Mouse (Mus musculus): ENCODE results near the gene Mapk6. TPM values are rescaled to one million over a fixed set of nuclear protein-coding genes. Genes with fewer than 3 reads are reported as not detected.

Mapk6 gene
- polyA plus RNA-seq, 1 experiment from 2014 or later: 28.9 TPM

DNA sequence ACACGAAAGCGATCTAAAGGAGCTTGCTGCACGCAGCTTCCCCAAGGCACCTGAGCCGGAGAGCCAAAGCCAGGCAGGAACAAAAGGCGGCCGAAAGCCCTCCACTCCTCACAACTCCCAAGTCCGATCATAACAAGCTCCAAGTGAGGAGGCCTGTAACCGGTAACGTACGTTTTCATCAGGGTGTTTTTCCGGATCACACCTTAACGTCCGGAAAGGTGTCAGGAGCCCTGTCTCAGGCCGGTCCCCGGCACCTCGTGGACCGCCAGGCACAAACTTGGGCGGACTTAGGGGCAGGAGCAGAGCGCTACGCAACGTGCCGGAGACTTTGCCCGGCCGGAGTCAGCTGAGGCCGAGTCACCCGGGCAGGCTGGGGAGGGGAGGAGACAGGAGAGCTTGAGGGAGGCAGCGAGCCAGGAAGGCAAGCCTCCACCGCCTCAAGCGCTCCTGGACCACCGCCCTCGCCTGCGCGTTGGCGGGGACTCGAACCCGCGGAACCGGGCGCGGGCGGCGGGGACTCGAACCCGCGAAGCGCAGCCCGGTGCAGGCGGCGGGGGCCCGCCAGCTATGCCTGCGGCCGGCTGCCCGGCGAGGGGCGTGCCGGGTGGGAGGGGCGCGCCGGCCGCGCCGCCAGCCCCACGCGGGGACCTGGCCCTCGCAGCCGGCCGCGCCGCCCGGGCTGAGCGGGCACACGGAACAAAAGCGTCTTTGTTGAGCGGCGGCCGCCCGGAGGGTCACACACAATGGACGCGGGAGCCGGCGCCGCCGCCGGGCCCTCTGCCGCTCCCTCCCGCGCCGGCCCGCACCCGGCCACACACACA lies 564 bp downstream of the Mapk6 start:
- H3K4me3 ChIP-seq (ENCODE audit: low read depth, low read length): peak overlapping the region; percentile 83
- H3K4me2 ChIP-seq (replicated peaks; ENCODE audit: low read depth): peak overlapping the region; percentile 74
- peak; percentile 83 for ATAC-seq (ENCODE audit: low FRiP score, low TSS enrichment)
- peak overlapping the region; percentile 99 for H3K27ac ChIP-seq (replicated peaks)
- under 1% methylated on average over 70 of the region's 90 CpGs for WGBS
- DNase-seq (ENCODE audit: low spot score): peak; percentile 89
- H3K27me3 ChIP-seq (ENCODE audit: control insufficient read depth, insufficient read depth, low read length): no peaks in the 10 kb centered on the region
- TF ChIP-seq CTCF (IDR thresholded peaks at IDR 0.05; ENCODE audit: low read depth): no peak
- no peak for TF ChIP-seq EP300 (optimal IDR thresholded peaks at IDR 0.05)
- peak overlapping the region; percentile 92 for H3K9ac ChIP-seq (ENCODE audit: low read length)
- no peaks in the 10 kb centered on the region for H3K36me3 ChIP-seq (ENCODE audit: control insufficient read depth, insufficient read depth, low read length)
- H3K4me1 ChIP-seq (replicated peaks; ENCODE audit: control insufficient read depth, insufficient read depth): 0 out of 2 replicates have a peak, but pooled peaks cover 1% of the 10 kb centered on the region
- H3K9me3 ChIP-seq (ENCODE audit: control insufficient read depth, low read length): no peaks in the 10 kb centered on the region

DNA sequence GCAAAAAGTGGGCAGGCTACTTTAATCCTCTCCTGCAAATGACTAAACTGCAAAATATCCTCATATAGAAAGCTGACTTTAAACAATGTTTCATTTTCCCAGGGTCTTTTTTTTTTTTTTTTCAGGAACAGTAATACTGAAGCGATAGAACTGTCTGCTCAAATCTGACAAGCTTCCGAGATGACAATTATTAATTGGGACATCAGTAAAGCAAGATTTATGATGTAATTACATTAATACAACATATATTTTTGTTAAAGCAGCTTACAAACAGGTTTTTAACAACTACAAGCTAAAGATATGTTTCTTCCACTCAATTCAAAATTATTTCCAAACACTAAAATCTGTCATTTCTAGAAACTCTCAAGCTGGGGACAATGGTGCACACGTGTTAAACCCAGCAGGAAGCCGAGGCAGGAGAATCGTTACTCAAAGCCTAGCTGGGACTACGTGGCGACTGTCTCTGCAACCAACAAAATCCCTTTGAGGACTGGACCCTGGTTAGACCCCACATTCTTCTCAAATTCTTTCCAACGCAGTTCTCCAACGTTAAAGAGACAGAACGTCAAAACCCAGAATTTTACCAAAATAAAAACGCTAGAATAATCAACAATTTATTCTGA lies 1.5 kb downstream of the Mapk6 start:
- no peak for DNase-seq (ENCODE audit: low spot score)
- H3K4me1 ChIP-seq (replicated peaks; ENCODE audit: control insufficient read depth, insufficient read depth): no peaks in the 10 kb centered on the region
- TF ChIP-seq CTCF (IDR thresholded peaks at IDR 0.05; ENCODE audit: low read depth): no peak
- no peak for TF ChIP-seq EP300 (optimal IDR thresholded peaks at IDR 0.05)
- 5% methylated on average over 11 of the region's 11 CpGs for WGBS
- no peaks in the 10 kb centered on the region for H3K36me3 ChIP-seq (ENCODE audit: control insufficient read depth, insufficient read depth, low read length)
- no peaks in the 10 kb centered on the region for H3K9me3 ChIP-seq (ENCODE audit: control insufficient read depth, low read length)
- H3K9ac ChIP-seq (ENCODE audit: low read length): peak overlapping the region; percentile 92
- H3K27ac ChIP-seq (replicated peaks): peak overlapping the region; percentile 99
- H3K27me3 ChIP-seq (ENCODE audit: control insufficient read depth, insufficient read depth, low read length): no peaks in the 10 kb centered on the region
- no peak for ATAC-seq (ENCODE audit: low FRiP score, low TSS enrichment)
- peak overlapping the region; percentile 74 for H3K4me2 ChIP-seq (replicated peaks; ENCODE audit: low read depth)
- peak overlapping the region; percentile 83 for H3K4me3 ChIP-seq (ENCODE audit: low read depth, low read length)

- H3K36me3 ChIP-seq (ENCODE audit: control insufficient read depth, insufficient read depth, low read length): no peaks in the 10 kb centered on the region
- H3K9ac ChIP-seq (ENCODE audit: low read length): peak overlapping the region; percentile 32; the same call in 1 of the 2 replicates
- H3K27me3 ChIP-seq (ENCODE audit: control insufficient read depth, insufficient read depth, low read length): no peaks in the 10 kb centered on the region
- H3K4me1 ChIP-seq (replicated peaks; ENCODE audit: control insufficient read depth, insufficient read depth): no peaks in the 10 kb centered on the region
- WGBS: 11% methylated on average over 10 of the region's 10 CpGs
- no peak overlapping the region for H3K27ac ChIP-seq (replicated peaks)
- H3K4me2 ChIP-seq (replicated peaks; ENCODE audit: low read depth): peak overlapping the region; percentile 74
- H3K9me3 ChIP-seq (ENCODE audit: control insufficient read depth, low read length): no peaks in the 10 kb centered on the region
- peak overlapping the region; percentile 83 for H3K4me3 ChIP-seq (ENCODE audit: low read depth, low read length)
- no peak for ATAC-seq (ENCODE audit: low FRiP score, low TSS enrichment)
- peak; percentile 50 for DNase-seq (ENCODE audit: low spot score)
- TF ChIP-seq EP300 (optimal IDR thresholded peaks at IDR 0.05) (no peak), CTCF (IDR thresholded peaks at IDR 0.05; ENCODE audit: low read depth) (no peak)
Observed at GRCm38 (mm10) chr9:75407803-75408202, 2.0 kb downstream of the Mapk6 start.

GRCm38 (mm10) chr9:75406121-75406520 lies 3.7 kb downstream of the Mapk6 start:
- no peaks in the 10 kb centered on the region for H3K27me3 ChIP-seq (ENCODE audit: control insufficient read depth, insufficient read depth, low read length)
- no peak overlapping the region for H3K4me2 ChIP-seq (replicated peaks; ENCODE audit: low read depth)
- no peaks in the 10 kb centered on the region; the same call in 1 of the 2 replicates for H3K4me1 ChIP-seq (replicated peaks; ENCODE audit: control insufficient read depth, insufficient read depth)
- H3K36me3 ChIP-seq (ENCODE audit: control insufficient read depth, insufficient read depth, low read length): no peaks in the 10 kb centered on the region
- ATAC-seq (ENCODE audit: low FRiP score, low TSS enrichment): no peak
- TF ChIP-seq EP300 (optimal IDR thresholded peaks at IDR 0.05) (no peak), CTCF (IDR thresholded peaks at IDR 0.05; ENCODE audit: low read depth) (no peak)
- no peak overlapping the region for H3K4me3 ChIP-seq (ENCODE audit: low read depth, low read length)
- H3K27ac ChIP-seq (replicated peaks): no peak overlapping the region
- H3K9me3 ChIP-seq (ENCODE audit: control insufficient read depth, low read length): no peaks in the 10 kb centered on the region
- 71% methylated on average over 2 of the region's 2 CpGs for WGBS
- H3K9ac ChIP-seq (ENCODE audit: low read length): no peak overlapping the region
- DNase-seq (ENCODE audit: low spot score): no peak

DNA sequence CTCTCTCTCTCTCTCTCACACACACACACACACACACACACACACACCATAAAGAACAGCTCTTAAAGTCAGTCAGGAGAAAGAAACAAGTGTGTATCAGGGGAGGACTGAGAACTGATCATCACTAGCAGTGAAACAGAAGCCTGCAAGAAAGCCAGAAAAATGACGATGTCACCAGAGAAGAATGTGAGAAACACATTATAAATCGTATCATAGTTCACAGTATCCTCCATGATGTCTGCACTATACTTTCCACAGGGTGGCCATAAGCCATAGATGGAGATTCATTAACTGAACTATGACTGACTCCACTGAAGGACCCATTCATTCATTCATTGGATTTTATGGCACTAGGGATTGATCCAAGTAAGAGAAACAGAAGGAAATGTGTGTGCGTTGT lies 6.3 kb downstream of the Mapk6 start:
- TF ChIP-seq EP300 (optimal IDR thresholded peaks at IDR 0.05) (no peak), CTCF (IDR thresholded peaks at IDR 0.05; ENCODE audit: low read depth) (no peak)
- H3K36me3 ChIP-seq (ENCODE audit: control insufficient read depth, insufficient read depth, low read length): no peaks in the 10 kb centered on the region
- H3K4me2 ChIP-seq (replicated peaks; ENCODE audit: low read depth): no peak overlapping the region
- ATAC-seq (ENCODE audit: low FRiP score, low TSS enrichment) (no peak), DNase-seq (ENCODE audit: low spot score) (no peak)
- WGBS: 47% methylated on average over 3 of the region's 3 CpGs
- no peaks in the 10 kb centered on the region for H3K27me3 ChIP-seq (ENCODE audit: control insufficient read depth, insufficient read depth, low read length)
- no peaks in the 10 kb centered on the region for H3K9me3 ChIP-seq (ENCODE audit: control insufficient read depth, low read length)
- no peak overlapping the region for H3K27ac ChIP-seq (replicated peaks)
- H3K4me1 ChIP-seq (replicated peaks; ENCODE audit: control insufficient read depth, insufficient read depth): no peaks in the 10 kb centered on the region; the same call in 1 of the 2 replicates
- H3K4me3 ChIP-seq (ENCODE audit: low read depth, low read length): no peak overlapping the region
- H3K9ac ChIP-seq (ENCODE audit: low read length): no peak overlapping the region
